Mouse (Mus musculus) spleen, embryonic (tissue): Measurements from ENCODE around the gene Olfr1033.
"Not testable (repeated sequence)": the region's sequence is repeated elsewhere in the genome, so short reads cannot be mapped to it uniquely, and the experiment has no call there.

Source experiments
- CTCF ChIA-PET: fragments of 350-600 bp; sonication (Branson Sonifier 250); formaldehyde crosslinking; loops from one replicate; lab custom pipeline; 2022; lab: Charles Lee

Gene Olfr1033

GRCm38 (mm10) chr2:86020406-86020805, at the start of gene Olfr1033:
Gene Olfr1033 (plus strand): TSS chr2:86020633.
- CTCF ChIA-PET = not testable (repeated sequence)

GRCm38 (mm10) chr2:85973595-85973994, 46.8 kb upstream of the Olfr1033 start, which contains the start of gene Olfr1029:
Gene Olfr1029 (plus strand): TSS chr2:85973895.
- CTCF ChIA-PET = no interaction called here

GRCm38 (mm10) chr2:85978976-85979375, 41.5 kb upstream of the Olfr1033 start, which contains the start of gene Olfr1030:
Gene Olfr1030 (plus strand): TSS chr2:85979276.
- CTCF ChIA-PET = no interaction called here

GRCm38 (mm10) chr2:85990004-85990403, 30.4 kb upstream of the Olfr1033 start, which contains the start of gene Olfr1031:
Gene Olfr1031 (plus strand): TSS chr2:85990304.
- CTCF ChIA-PET = no interaction called here

GRCm38 (mm10) chr2:86005240-86005639, 15.2 kb upstream of the Olfr1033 start, which contains the start of gene Olfr1032:
Gene Olfr1032 (plus strand): TSS chr2:86005540.
- CTCF ChIA-PET = no interaction called here

GRCm38 (mm10) chr2:86021518-86021917, 1.1 kb downstream of the Olfr1033 start:
- CTCF ChIA-PET = not testable (repeated sequence)

- CTCF ChIA-PET = no interaction called here
These were observed 25.1 kb downstream of the Olfr1033 start, which contains the start of gene Olfr1034 for GRCm38 (mm10) chr2:86045561-86045960. Gene Olfr1034 (plus strand): TSS chr2:86045861.

GRCm38 (mm10) chr2:86050777-86051176, 30.3 kb downstream of the Olfr1033 start:
- CTCF ChIA-PET = not testable (repeated sequence)

GRCm38 (mm10) chr2:86063766-86064165, 43.3 kb downstream of the Olfr1033 start:
- CTCF ChIA-PET = not testable (repeated sequence)

- CTCF ChIA-PET = no interaction called here
These were observed 49.8 kb downstream of the Olfr1033 start for GRCm38 (mm10) chr2:86070189-86070588.

GRCm38 (mm10) chr2:86073692-86074091, 53.3 kb downstream of the Olfr1033 start, which contains the start of gene Olfr1036:
Gene Olfr1036 (plus strand): TSS chr2:86073992.
- CTCF ChIA-PET = not testable (repeated sequence)

- CTCF ChIA-PET = not testable (repeated sequence)
These were observed 60.0 kb downstream of the Olfr1033 start for GRCm38 (mm10) chr2:86080478-86080877.

GRCm38 (mm10) chr2:86087285-86087684, 66.9 kb downstream of the Olfr1033 start, which contains the start of gene Olfr1037:
Gene Olfr1037 (minus strand): TSS chr2:86087385.
- CTCF ChIA-PET = no interaction called here
